Mouse (Mus musculus) midbrain, postnatal 0 days (tissue): ENCODE data around the gene Actrt2. TPM values are rescaled to one million over a fixed set of nuclear protein-coding genes. Genes with fewer than 3 reads are reported as not detected.

Experiments used
- ATAC-seq: fragments of 200-750 bp; cut with Nextera tagmentation; 2 replicates; pipeline ENCODE4 v1.8.0; 2017; ENCODE audit warnings: moderate number of reproducible peaks, mild to moderate bottlenecking, moderate TSS enrichment, moderate library complexity; ENCODE audit not compliant: low FRiP score
- DNase-seq: peaks from one replicate; pipeline ENCODE4 v3.0.0-alpha.2; 2015; ENCODE audit warnings: low spot score
- H3K27ac ChIP-seq: fragments of 300-500 bp; sonication (generic); 2 replicates; pipeline ENCODE4 v1.5.1; 2014; ENCODE audit warnings: low read depth, mild to moderate bottlenecking, low read length, mixed read lengths
- H3K27me3 ChIP-seq: fragments of 300-500 bp; sonication (generic); 2 replicates; pipeline ENCODE4 v1.6.1; 2014; ENCODE audit warnings: low read length, control low read depth, mixed read lengths; ENCODE audit not compliant: insufficient read depth
- H3K36me3 ChIP-seq: fragments of 300-500 bp; sonication (generic); 2 replicates; pipeline ENCODE4 v1.6.1; 2014; ENCODE audit warnings: low read length, control low read depth, mixed read lengths; ENCODE audit not compliant: insufficient read depth
- H3K4me1 ChIP-seq: fragments of 300-500 bp; sonication (generic); 2 replicates; pipeline ENCODE4 v1.6.1; 2014; ENCODE audit warnings: mild to moderate bottlenecking, control low read depth, antibody characterized with exemption, low read length, mixed read lengths; ENCODE audit not compliant: insufficient read depth
- H3K4me2 ChIP-seq: fragments of 300-500 bp; sonication (generic); 2 replicates; pipeline ENCODE4 v1.6.1; 2014; ENCODE audit warnings: low read depth, mild to moderate bottlenecking, low read length, mixed read lengths; ENCODE audit not compliant: poor library complexity, severe bottlenecking
- H3K4me3 ChIP-seq: fragments of 300-500 bp; sonication (generic); 2 replicates; pipeline ENCODE4 v1.5.1; 2014; ENCODE audit warnings: low read depth, mild to moderate bottlenecking, low read length, moderate library complexity
- H3K9ac ChIP-seq: fragments of 300-500 bp; sonication (generic); replicated peaks from 2 replicates; pipeline ENCODE4 v1.6.1; 2014; ENCODE audit warnings: mild to moderate bottlenecking, low read length, moderate library complexity, mixed read lengths; ENCODE audit not compliant: poor library complexity, severe bottlenecking
- H3K9me3 ChIP-seq: fragments of 300-500 bp; sonication (generic); 2 replicates; pipeline ENCODE4 v1.6.1; 2016; ENCODE audit warnings: low read length, control low read depth
- CTCF ChIP-seq: IDR thresholded peaks from 2 replicates; pipeline ENCODE4 v1.5.1; 2016; ENCODE audit warnings: antibody characterized with exemption, mild to moderate bottlenecking
- whole genome bisulfite sequencing: fragments of 180-500 bp; shearing (Covaris S2); extraction: QIAGEN DNeasy Blood & Tissue Kit; methylation state at CpG from one replicate; pipeline ENCODE4 v1.1.7; 2014; 5-methylcytosine and 5-hydroxymethylcytosine counted together
- polyA plus RNA-seq: library from polyadenylated mRNA; unstranded; fragments of >200 nt; fragmentation: Nextera tagmentation; extraction: Ambion mirVana; gene quantifications from 2 replicates; pipeline ENCODE4 v1.2.1, GENCODE M21; 2015
- total RNA-seq: library from RNA; depleted of rRNA; stranded (reverse); fragments of >200 nt; gene quantifications from 2 replicates; pipeline ENCODE4 v1.2.3, GENCODE M21; 2014; rRNA removed

Actrt2 gene
- total and polyA plus RNA-seq, 2 experiments from 2014 or later, result not detected

DNA sequence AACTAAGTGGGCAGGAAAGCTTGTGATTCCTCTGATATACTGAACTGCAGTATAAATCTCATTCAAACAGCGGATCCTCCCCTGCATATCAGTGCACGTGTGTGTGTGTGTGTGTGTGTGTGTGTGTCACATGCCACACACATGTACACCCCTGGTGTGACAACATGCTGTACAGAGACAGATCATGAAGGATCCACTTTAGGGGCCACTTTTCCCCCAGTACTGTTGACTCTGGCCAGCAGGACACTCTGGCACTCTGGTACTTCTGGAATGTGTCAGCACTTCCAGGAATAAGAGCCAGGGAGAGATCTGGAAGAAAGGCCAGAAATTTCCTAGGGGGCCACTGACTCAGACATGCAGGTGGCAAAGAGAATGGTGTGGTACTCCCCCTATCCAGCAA lies 41.4 kb downstream of the Actrt2 start:
- H3K9me3 ChIP-seq, result no peaks in the 10 kb centered on the region
- no peaks in the 10 kb centered on the region for H3K36me3 ChIP-seq
- no peaks in the 10 kb centered on the region for H3K4me1 ChIP-seq
- H3K4me3 ChIP-seq, result no peak overlapping the region
- ATAC-seq, result no peak
- no peak for DNase-seq
- no peak for TF ChIP-seq CTCF
- no peak overlapping the region for H3K4me2 ChIP-seq
- no peak overlapping the region for H3K27ac ChIP-seq
- no peak overlapping the region for H3K9ac ChIP-seq
- H3K27me3 ChIP-seq, result peaks cover 18% of the 10 kb centered on the region
- WGBS, result 94% methylated on average over 2 of the region's 2 CpGs

DNA sequence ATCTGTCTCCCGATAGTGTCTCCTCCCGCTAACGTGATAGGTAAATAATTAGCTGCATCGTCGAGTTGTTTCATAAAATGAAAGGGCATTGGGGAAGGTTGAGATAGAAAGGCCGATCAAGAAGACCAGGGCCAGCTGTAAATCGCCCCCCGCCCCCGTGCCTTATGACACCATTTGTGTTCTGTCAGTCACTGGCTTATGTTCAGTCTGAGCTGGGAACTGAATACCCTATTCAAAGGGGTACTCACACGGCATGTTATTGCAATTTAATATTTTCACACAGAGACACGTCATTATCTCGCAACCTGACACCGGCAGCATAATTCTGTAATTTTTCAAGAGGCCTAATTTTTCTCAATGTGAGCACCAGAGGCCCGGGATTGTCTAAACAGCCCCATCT lies 42.0 kb downstream of the Actrt2 start:
- Histone ChIP-seq H3K9ac (no peak overlapping the region), H3K36me3 (no peaks in the 10 kb centered on the region), H3K4me3 (no peak overlapping the region), H3K4me2 (no peak overlapping the region), H3K4me1 (no peaks in the 10 kb centered on the region), H3K9me3 (no peaks in the 10 kb centered on the region), H3K27ac (0 out of 2 replicates have a peak overlapping the region, but pooled peaks have one; percentile 26), H3K27me3 (peaks cover 18% of the 10 kb centered on the region)
- ATAC-seq (no peak), DNase-seq (no peak)
- TF ChIP-seq CTCF, result no peak
- 56% methylated on average over 14 of the region's 14 CpGs for WGBS

DNA sequence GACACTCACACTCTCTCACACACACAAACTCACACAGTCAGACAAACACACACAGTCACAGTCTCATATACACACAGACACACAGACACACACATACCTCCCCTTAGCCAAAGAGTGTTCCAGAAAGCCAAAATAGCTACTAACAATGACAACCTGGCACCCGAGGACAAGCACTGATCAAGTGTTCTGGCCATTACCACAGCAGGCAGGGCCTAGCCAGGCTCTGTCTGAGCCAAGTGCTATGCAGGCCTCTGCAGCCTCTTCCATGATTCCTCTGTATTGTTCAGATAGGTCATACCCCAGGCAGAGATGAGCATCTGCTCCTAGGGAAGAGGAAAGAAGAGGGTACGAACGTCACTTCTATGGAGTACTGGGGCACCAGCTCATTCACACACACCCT lies 44.4 kb downstream of the Actrt2 start:
- peaks cover 4% of the 10 kb centered on the region; the same call in 1 of the 2 replicates for H3K27me3 ChIP-seq
- no peak overlapping the region for H3K9ac ChIP-seq
- H3K4me1 ChIP-seq, result no peaks in the 10 kb centered on the region
- H3K4me3 ChIP-seq, result no peak overlapping the region
- H3K27ac ChIP-seq, result no peak overlapping the region
- H3K4me2 ChIP-seq, result no peak overlapping the region
- no peak for TF ChIP-seq CTCF
- WGBS, result 78% methylated on average over 3 of the region's 3 CpGs
- no peaks in the 10 kb centered on the region for H3K9me3 ChIP-seq
- no peaks in the 10 kb centered on the region for H3K36me3 ChIP-seq
- ATAC-seq, result no peak
- no peak for DNase-seq

DNA sequence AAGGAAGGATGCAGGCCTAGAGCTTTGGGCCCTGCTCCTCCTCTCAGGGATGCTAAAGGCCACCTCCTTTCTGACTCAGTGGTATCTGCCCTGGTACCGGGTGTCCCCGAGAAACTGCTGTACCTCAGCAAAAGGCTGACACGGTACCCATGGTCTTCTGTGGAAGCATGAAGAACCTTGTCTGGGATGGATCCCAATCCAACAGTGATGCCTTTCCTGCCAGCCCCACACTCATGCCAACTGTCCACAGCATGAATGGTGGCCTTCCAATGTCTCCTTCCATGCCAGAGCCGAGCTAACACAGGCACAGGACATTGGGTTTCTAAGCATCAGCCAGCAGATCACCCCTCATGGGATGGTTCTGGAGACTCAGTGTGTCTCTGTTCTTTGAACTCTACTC lies 45.1 kb downstream of the Actrt2 start:
- WGBS, result 91% methylated on average over 4 of the region's 4 CpGs
- H3K27ac ChIP-seq, result no peak overlapping the region
- TF ChIP-seq CTCF, result no peak
- H3K4me2 ChIP-seq, result no peak overlapping the region
- H3K9me3 ChIP-seq, result no peaks in the 10 kb centered on the region
- DNase-seq (no peak), ATAC-seq (no peak)
- no peaks in the 10 kb centered on the region for H3K36me3 ChIP-seq
- no peak overlapping the region for H3K4me3 ChIP-seq
- H3K27me3 ChIP-seq, result peaks cover 4% of the 10 kb centered on the region; the same call in 1 of the 2 replicates
- H3K4me1 ChIP-seq, result no peaks in the 10 kb centered on the region
- no peak overlapping the region for H3K9ac ChIP-seq

Other genes starting within 250 kb of the Actrt2 start
- 10.7 and 13.4 TPM in 2 replicates for gene Prdm16, start 31.0 kb downstream of the Actrt2 start, total RNA-seq
- 9.3 and 12.0 TPM in 2 replicates for gene Prdm16, start 31.0 kb downstream of the Actrt2 start, polyA plus RNA-seq
- 2.5 and 3.9 TPM in 2 replicates for gene Ttc34, start 169.6 kb upstream of the Actrt2 start, total RNA-seq
- gene Ttc34, start 169.6 kb upstream of the Actrt2 start, polyA plus RNA-seq, result 2.9 and 3.3 TPM in 2 replicates
- gene Mmel1, start 201.7 kb upstream of the Actrt2 start, total RNA-seq, result 0.76 and 0.82 TPM in 2 replicates
- 0.89 and 0.93 TPM in 2 replicates for gene Mmel1, start 201.7 kb upstream of the Actrt2 start, polyA plus RNA-seq
- gene Fam213b, start 231.3 kb upstream of the Actrt2 start, total RNA-seq, result 34.9 and 36.6 TPM in 2 replicates
- 73.3 and 90.9 TPM in 2 replicates for gene Fam213b, start 231.3 kb upstream of the Actrt2 start, polyA plus RNA-seq